Mouse (Mus musculus) liver, embryonic 11.5 days (tissue): Measurements from ENCODE around the gene Echdc3. TPM values are rescaled to one million over a fixed set of nuclear protein-coding genes. Genes with fewer than 3 reads are reported as not detected.

Source experiments
- ATAC-seq: fragments of 200-750 bp; cut with Nextera tagmentation; replicated peaks from 2 replicates; pipeline ENCODE4 v1.8.0; 2017; ENCODE audit warnings: moderate number of reproducible peaks, mild to moderate bottlenecking, moderate TSS enrichment, moderate library complexity; ENCODE audit not compliant: low FRiP score
- DNase-seq: peaks from one replicate; pipeline ENCODE4 v3.0.0-alpha.2; 2017; ENCODE audit warnings: low spot score
- H3K27ac ChIP-seq: fragments of 300-500 bp; sonication (generic); 2 replicates; pipeline ENCODE4 v1.5.1; 2014; ENCODE audit warnings: mild to moderate bottlenecking, low read depth, low read length, control low read depth
- H3K27me3 ChIP-seq: fragments of 300-500 bp; sonication (generic); replicated peaks from 2 replicates; pipeline ENCODE4 v1.6.1; 2014; ENCODE audit warnings: low read length, mixed read lengths; ENCODE audit not compliant: control insufficient read depth, insufficient read depth
- H3K36me3 ChIP-seq: fragments of 300-500 bp; sonication (generic); 2 replicates; pipeline ENCODE4 v1.6.1; 2014; ENCODE audit warnings: mild to moderate bottlenecking, low read length, moderate library complexity, mixed read lengths; ENCODE audit not compliant: control insufficient read depth, insufficient read depth
- H3K4me1 ChIP-seq: fragments of 300-500 bp; sonication (generic); replicated peaks from 2 replicates; pipeline ENCODE4 v1.6.1; 2014; ENCODE audit warnings: low read length, mixed read lengths; ENCODE audit not compliant: control insufficient read depth, insufficient read depth
- H3K4me2 ChIP-seq: fragments of 300-500 bp; sonication (generic); 2 replicates; pipeline ENCODE4 v1.6.1; 2014; ENCODE audit warnings: mild to moderate bottlenecking, control low read depth, moderate library complexity
- H3K4me3 ChIP-seq: fragments of 300-500 bp; sonication (generic); 2 replicates; pipeline ENCODE4 v1.5.1; 2014; ENCODE audit warnings: low read depth, low read length, control low read depth
- H3K9ac ChIP-seq: fragments of 300-500 bp; sonication (generic); 2 replicates; pipeline ENCODE4 v1.6.1; 2014; ENCODE audit warnings: low read depth, low read length, control low read depth
- H3K9me3 ChIP-seq: fragments of 300-500 bp; sonication (generic); 2 replicates; pipeline ENCODE4 v1.6.1; 2016; ENCODE audit warnings: low read length, inconsistent platforms, mixed read lengths; ENCODE audit not compliant: control insufficient read depth
- WGBS: fragments of 180-500 bp; shearing (Covaris S2); extraction: QIAGEN DNeasy Blood & Tissue Kit; methylation state at CpG from one replicate; pipeline ENCODE4 v1.1.7; 2014; 5-methylcytosine and 5-hydroxymethylcytosine counted together
- polyA plus RNA-seq: library from polyadenylated mRNA; unstranded; fragments of >200 nt; fragmentation: Nextera tagmentation; extraction: Ambion mirVana; gene quantifications from 2 replicates; pipeline ENCODE4 v1.2.1, GENCODE M21; 2014

The Echdc3 gene
- polyA plus RNA-seq, 1 experiment from 2014 or later = 5.3 TPM

- Histone ChIP-seq H3K4me1 (no peaks in the 10 kb centered on the region), H3K27me3 (no peaks in the 10 kb centered on the region), H3K27ac (no peak overlapping the region), H3K4me3 (no peak overlapping the region), H3K4me2 (no peak overlapping the region), H3K9ac (no peak overlapping the region), H3K9me3 (no peaks in the 10 kb centered on the region), H3K36me3 (no peaks in the 10 kb centered on the region)
- DNase-seq = no peak
- WGBS = 91% methylated on average over 5 of the region's 5 CpGs
- ATAC-seq = no peak
These were observed 42.7 kb upstream of the Echdc3 start for GRCm38 (mm10) chr2:6255402-6255988.

- no peak for ATAC-seq
- Histone ChIP-seq H3K4me3 (no peak overlapping the region), H3K9ac (no peak overlapping the region), H3K4me2 (no peak overlapping the region), H3K4me1 (no peaks in the 10 kb centered on the region), H3K27me3 (no peaks in the 10 kb centered on the region), H3K36me3 (no peaks in the 10 kb centered on the region), H3K9me3 (no peaks in the 10 kb centered on the region), H3K27ac (no peak overlapping the region)
- DNase-seq = no peak
- 87% methylated on average over 3 of the region's 3 CpGs for WGBS
These were observed 39.7 kb upstream of the Echdc3 start for GRCm38 (mm10) chr2:6252491-6252890.

GRCm38 (mm10) chr2:6251076-6251496 lies 38.3 kb upstream of the Echdc3 start:
- Histone ChIP-seq H3K36me3 (no peaks in the 10 kb centered on the region), H3K9me3 (peaks cover 3% of the 10 kb centered on the region; the same call in 1 of the 2 replicates), H3K4me1 (no peaks in the 10 kb centered on the region), H3K9ac (no peak overlapping the region), H3K27ac (no peak overlapping the region), H3K27me3 (no peaks in the 10 kb centered on the region), H3K4me2 (no peak overlapping the region), H3K4me3 (no peak overlapping the region)
- ATAC-seq = no peak
- DNase-seq = no peak
- 34% methylated on average over 3 of the region's 3 CpGs for WGBS

GRCm38 (mm10) chr2:6241446-6241845 lies 28.6 kb upstream of the Echdc3 start:
- 80% methylated on average over 5 of the region's 5 CpGs for WGBS
- 0 out of 2 replicates have a peak, but pooled peaks cover 2% of the 10 kb centered on the region for H3K27me3 ChIP-seq
- H3K4me1 ChIP-seq = no peaks in the 10 kb centered on the region
- H3K4me3 ChIP-seq = no peak overlapping the region
- ATAC-seq (no peak), DNase-seq (no peak)
- no peak overlapping the region for H3K27ac ChIP-seq
- H3K4me2 ChIP-seq = no peak overlapping the region
- no peaks in the 10 kb centered on the region for H3K36me3 ChIP-seq
- peaks cover 4% of the 10 kb centered on the region; the same call in 1 of the 2 replicates for H3K9me3 ChIP-seq
- H3K9ac ChIP-seq = no peak overlapping the region

GRCm38 (mm10) chr2:6240072-6240471 lies 27.2 kb upstream of the Echdc3 start:
- H3K9me3 ChIP-seq = no peaks in the 10 kb centered on the region
- H3K27ac ChIP-seq = no peak overlapping the region
- no peak overlapping the region for H3K4me2 ChIP-seq
- 69% methylated on average over 1 of the region's 1 CpGs for WGBS
- no peak overlapping the region for H3K4me3 ChIP-seq
- 0 out of 2 replicates have a peak, but pooled peaks cover 2% of the 10 kb centered on the region for H3K27me3 ChIP-seq
- H3K4me1 ChIP-seq = no peaks in the 10 kb centered on the region
- no peaks in the 10 kb centered on the region for H3K36me3 ChIP-seq
- no peak overlapping the region for H3K9ac ChIP-seq
- no peak for DNase-seq
- no peak for ATAC-seq

GRCm38 (mm10) chr2:6239333-6239732 lies 26.5 kb upstream of the Echdc3 start:
- no peak overlapping the region for H3K9ac ChIP-seq
- H3K36me3 ChIP-seq = no peaks in the 10 kb centered on the region
- no peaks in the 10 kb centered on the region for H3K4me1 ChIP-seq
- 74% methylated on average over 4 of the region's 4 CpGs for WGBS
- H3K4me2 ChIP-seq = no peak overlapping the region
- no peak overlapping the region for H3K4me3 ChIP-seq
- ATAC-seq = no peak
- H3K27ac ChIP-seq = no peak overlapping the region
- no peaks in the 10 kb centered on the region for H3K27me3 ChIP-seq
- H3K9me3 ChIP-seq = no peaks in the 10 kb centered on the region
- DNase-seq = no peak

GRCm38 (mm10) chr2:6238679-6239078 lies 25.8 kb upstream of the Echdc3 start:
- Histone ChIP-seq H3K27me3 (no peaks in the 10 kb centered on the region), H3K4me3 (no peak overlapping the region), H3K4me2 (no peak overlapping the region), H3K9ac (no peak overlapping the region), H3K36me3 (no peaks in the 10 kb centered on the region), H3K9me3 (no peaks in the 10 kb centered on the region), H3K4me1 (no peaks in the 10 kb centered on the region), H3K27ac (no peak overlapping the region)
- 46% methylated on average over 2 of the region's 2 CpGs for WGBS
- DNase-seq (no peak), ATAC-seq (no peak)

GRCm38 (mm10) chr2:6238244-6238643 lies 25.4 kb upstream of the Echdc3 start:
- ATAC-seq (no peak), DNase-seq (no peak)
- H3K9me3 ChIP-seq = no peaks in the 10 kb centered on the region
- H3K4me1 ChIP-seq = no peaks in the 10 kb centered on the region
- WGBS = 37% methylated on average over 4 of the region's 4 CpGs
- no peaks in the 10 kb centered on the region for H3K27me3 ChIP-seq
- H3K9ac ChIP-seq = no peak overlapping the region
- H3K27ac ChIP-seq = no peak overlapping the region
- no peaks in the 10 kb centered on the region for H3K36me3 ChIP-seq
- no peak overlapping the region for H3K4me2 ChIP-seq
- H3K4me3 ChIP-seq = no peak overlapping the region

- ATAC-seq = no peak
- DNase-seq = no peak
- Histone ChIP-seq H3K9me3 (no peaks in the 10 kb centered on the region), H3K4me2 (no peak overlapping the region), H3K27me3 (no peaks in the 10 kb centered on the region), H3K4me3 (no peak overlapping the region), H3K36me3 (no peaks in the 10 kb centered on the region), H3K4me1 (no peaks in the 10 kb centered on the region; the same call in 1 of the 2 replicates), H3K9ac (no peak overlapping the region), H3K27ac (no peak overlapping the region)
- WGBS = 76% methylated on average over 6 of the region's 6 CpGs
These were observed 20.5 kb upstream of the Echdc3 start for GRCm38 (mm10) chr2:6233353-6233752.
